Mouse (Mus musculus) forelimb bud, embryonic 11.5 days (tissue): ENCODE measurements around the gene Arhgef17.

Source experiments
- DNase-seq: peaks from one replicate; pipeline ENCODE4 v3.0.0-alpha.2; 2012; ENCODE audit warnings: low read depth, low spot score

Gene Arhgef17

DNA sequence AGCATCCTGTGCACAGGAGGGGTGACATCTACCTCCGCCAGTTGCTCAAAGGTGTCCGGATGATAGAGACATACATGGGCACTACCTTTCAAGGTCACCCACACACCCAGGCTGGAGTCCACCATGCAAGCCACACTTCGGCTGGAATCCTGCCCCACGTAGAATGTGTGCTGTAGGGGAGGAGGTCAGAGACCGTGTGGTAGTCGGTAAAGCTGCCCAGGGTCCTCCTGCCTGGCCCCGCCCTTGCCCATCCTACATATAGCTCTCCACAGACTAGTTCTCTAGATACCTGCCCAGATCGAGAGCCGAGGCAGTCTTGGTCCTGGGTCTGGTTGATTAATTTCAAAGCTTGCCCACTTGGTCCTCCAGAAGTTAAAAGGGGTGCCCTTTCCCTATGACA, 55.1 kb downstream of the Arhgef17 start:
- no peak for DNase-seq

DNA sequence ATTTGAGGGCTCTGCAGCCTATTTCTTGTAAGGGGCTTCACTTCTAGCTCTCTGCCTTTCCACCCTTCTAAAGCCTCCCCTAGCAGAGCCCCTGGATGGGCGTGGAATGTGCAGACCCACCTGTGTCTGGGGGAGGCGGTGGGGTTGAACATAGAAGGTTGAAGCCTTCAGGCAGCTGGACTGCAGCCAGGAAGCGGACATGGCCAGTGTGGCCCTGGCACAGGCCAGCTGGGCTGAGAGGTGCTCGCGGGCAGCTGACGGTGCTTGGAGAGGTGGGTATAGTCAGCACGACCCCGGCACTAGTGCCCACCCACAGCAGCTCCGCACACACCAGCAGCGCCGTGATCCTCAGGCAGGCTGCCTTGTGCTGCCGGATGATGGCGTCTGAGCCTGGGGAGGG, 55.6 kb downstream of the Arhgef17 start:
- DNase-seq = no peak

DNA sequence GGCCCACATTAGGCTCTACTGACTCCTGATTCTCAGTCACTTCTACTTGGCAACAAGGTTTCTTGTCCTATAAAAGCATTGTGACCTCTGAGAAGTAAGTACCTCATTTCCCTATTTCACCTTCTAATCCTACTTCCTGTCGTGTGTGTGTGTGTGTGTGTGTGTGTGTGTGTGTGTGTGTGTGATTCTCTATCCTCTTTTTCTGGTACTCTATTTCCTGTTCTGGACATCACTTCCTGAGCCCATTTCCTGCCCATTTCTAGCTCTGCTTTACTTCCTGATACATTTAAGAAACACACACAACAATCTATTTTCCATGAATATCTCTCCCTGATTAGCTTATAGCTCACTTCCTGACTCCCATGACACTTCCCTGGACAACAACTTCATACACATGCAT, 56.1 kb downstream of the Arhgef17 start:
- DNase-seq = no peak

DNA sequence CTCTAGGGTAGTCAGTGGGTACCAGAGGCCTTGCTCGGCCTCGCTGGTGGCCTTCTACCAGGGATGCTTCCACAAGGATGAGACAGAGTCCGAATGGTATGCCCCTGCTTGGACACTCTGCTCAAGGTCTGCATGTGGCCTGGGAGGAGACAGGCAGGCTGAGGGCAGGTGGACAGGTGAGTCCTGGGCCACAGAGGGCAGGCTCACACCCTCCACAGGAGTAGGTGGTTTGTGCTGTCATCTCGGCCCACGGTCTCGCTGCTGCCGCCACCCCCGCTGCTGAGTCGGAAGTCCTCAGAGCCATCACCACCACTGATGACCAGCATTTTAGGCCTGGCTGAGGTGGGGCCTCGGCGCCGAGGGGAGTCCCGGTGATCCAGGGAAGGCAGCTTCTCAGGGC, 58.7 kb downstream of the Arhgef17 start:
- DNase-seq = no peak

DNA sequence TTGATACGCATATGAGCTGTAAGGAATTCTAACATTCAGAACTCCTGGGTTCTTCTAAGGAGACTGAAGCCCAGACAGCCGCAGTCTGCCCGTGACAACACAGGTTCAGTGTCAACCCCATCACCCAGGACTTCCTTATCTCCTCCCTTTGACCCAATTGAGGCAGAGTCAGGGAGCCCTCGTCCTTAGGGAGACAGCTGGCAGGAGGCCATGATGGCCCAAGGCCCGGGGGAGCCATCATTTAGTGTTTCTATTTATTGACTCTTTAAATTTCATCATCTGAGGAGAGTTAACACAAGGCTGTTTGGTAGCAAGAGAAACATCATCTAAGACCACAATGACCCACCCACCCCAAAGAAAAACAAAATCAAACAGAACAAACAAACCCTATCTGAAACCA, 60.0 kb downstream of the Arhgef17 start:
- no peak for DNase-seq

DNA sequence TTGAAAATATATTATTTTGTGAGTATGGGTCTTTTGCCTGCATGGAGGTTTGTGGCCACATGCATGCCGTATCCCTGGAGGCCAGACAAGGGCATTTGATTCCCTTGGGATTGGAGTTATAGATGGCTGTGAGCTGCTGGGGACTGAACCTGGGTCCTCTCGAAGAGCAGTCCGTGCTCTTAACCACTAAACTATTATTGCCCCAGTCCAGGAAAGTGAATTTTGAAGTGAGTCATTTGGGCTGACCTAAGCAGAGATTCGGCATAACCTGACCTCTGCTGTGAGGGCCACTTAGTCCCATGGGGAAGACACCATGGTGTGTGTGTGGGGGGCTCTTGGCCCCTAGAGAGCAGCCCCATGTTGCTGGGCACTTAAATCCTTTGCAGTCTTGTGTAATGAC, 60.6 kb downstream of the Arhgef17 start:
- DNase-seq = no peak

DNA sequence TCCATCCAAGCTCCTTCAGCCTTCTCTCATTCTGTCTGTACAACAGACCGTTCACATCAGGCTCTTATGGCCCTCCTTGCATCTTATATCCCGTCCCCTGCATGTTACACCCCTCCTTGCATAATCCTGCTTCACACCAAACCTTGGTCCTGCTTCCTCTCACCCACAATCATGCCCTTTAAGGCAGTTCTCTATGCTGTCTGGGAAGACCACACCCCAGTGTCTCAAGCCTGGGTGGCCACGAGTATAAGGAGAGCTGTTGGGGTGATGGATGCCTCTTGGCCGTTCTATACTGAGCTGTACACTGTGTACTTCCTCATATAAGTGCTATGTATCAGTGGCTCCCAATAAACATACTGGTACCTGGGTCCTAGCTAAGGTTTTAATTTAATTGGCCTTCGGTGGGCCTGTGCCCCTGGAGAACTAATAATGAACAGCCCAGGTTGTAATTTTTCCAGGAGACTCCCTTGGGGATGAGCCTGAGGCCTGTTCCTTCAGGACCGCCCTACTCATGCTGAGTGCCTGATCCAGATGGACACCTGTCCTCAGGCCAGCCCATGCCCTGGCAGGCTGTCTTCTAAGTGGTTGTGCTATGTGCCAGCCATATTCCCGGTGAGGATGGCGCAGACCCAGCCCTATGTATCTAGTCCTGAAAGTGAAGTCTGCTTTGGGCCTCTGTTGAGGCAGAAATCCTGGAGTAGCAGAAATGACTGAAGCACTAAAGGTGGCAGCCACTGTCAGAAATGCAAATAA, 61.9 kb downstream of the Arhgef17 start:
- no peak for DNase-seq

DNA sequence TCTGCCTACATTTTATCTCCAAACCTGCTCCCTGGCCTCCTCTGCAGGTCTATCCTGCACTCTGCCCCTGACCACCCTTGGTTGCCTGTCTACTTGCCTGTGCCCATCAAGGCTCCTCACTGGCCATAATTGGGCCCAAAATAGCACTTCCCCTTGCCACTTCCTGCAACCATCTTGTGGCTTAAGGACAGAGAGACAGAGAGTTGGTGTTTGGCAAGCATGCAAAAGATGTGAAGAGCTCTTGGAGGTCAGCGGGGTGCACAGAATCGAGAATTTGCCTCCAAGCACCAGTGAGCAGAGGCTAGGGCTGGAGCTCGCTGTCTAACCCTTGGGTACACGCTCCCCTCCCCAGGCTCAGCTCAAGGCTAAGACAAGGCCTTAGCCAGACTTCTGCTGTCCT, 63.4 kb downstream of the Arhgef17 start:
- no peak for DNase-seq

DNA sequence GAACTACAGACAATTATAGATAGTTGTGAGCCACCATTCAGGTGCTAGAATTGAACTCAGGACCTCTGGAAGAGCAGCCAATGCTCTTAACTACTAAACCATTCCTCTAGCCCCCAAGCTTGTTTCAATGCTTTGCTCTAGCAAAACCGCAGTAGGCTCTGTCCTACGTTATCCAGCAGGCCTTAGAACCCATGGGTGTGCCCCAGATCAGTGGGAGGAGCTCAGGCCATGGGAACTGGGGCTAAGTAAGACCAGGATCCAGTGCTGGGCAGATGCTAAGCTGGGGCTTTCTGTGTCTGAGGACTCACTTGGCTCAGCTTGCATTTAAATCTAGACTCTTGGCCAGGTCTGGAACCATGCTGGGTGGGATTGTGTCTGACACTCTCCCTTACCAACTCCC, 64.3 kb downstream of the Arhgef17 start:
- DNase-seq = no peak

DNA sequence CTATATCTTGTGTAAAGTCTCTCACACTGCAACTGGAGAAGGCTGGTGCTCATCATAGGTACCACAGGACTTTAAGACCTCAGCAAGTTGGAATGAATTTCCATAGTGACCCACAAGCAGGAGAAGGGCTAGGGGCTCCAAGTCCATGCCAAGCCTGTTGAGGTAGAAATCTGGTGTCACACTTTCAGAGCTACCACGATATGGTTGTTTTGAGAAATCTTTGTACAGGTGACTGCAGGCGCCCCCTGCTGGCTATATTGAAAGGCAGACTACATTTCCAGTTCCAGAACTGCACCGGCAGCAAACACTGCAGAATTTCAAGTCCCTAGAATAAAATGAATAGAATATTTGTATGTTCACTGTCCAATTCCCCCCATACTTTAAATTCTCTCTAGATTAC, 65.2 kb downstream of the Arhgef17 start:
- DNase-seq = peak; percentile 71

DNA sequence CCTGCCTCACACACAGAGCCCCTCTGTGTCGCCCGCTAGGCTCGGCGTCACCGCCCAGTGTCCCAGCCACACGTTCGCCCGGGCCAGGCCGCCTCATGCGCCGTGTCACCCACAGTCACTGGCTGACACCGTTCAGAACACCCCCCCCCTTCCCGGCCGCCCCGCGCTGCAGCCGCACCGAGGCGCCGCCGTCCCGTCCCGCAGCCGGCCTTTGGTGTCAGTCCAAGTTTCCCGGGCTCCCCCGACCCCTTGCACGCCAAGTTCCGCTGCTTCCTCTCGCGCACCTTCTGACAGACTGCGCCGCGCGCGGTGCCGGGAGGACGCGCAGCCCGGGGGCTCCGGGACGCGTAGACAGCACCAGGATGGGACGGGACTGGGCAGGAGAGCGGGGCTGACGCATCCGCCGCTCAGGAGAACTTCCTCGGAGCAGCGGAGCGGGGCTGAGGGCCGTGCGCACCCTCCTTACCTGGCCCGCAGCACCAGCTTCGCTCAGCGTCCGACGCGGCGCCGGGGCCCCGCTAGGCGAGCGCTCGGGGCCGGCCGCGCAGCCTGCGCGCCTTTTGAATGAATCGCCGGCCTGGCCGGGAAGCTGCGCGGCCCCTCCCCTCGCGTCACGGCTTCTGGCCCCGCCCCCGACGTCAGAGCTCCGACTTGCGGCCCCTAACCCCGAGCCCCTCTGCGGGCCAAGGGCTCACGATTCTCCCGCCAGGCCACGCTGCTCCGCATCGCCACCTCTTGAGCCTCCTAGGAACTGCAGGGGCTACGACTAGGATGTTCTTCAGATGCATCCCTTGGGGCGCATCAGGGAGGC, 68.9 kb downstream of the Arhgef17 start, which contains the start of gene Relt:
Relt (minus strand) TSS at position 619 of the 811 bp plus-strand sequence.
- peak; percentile 94 for DNase-seq

DNA sequence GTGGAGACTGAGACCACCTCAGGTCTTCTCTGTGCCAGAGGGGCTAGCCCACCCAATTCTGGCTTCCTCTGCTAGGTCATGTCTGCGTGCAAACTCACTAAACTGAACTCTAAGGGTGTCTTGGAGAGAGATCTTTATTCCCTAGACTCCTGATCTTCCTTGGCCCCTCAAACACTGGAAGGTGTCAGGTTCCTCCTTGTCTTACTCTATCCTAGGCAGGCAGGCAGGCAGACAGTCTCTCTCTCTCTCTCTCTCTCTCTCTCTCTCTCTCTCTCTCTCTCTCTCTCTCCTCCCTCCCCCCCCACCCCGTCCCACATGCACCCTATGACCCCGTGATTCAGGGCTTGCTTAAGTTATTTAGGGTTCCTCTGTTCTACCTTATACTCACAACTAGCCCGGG, 69.6 kb downstream of the Arhgef17 start:
- no peak for DNase-seq

DNA sequence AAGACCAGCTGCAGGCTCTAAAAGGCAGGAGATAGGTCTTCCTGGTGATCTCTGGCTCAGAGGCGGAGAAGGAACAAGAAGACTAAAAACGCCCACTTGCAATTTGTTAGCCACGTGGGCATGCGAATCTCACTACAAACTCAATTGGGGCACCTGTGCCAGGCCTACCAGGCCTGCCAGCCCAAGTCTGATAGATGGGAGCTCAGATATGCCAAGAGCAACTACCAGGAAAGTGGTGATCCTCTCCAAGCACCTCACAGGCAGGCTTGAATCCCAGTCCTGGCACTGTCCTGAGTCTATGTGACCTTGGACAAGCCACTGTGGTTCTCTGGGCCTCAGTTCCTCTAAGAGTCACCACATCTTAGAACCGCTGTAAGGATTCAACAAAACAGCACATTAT, 70.7 kb downstream of the Arhgef17 start:
- DNase-seq = no peak

DNA sequence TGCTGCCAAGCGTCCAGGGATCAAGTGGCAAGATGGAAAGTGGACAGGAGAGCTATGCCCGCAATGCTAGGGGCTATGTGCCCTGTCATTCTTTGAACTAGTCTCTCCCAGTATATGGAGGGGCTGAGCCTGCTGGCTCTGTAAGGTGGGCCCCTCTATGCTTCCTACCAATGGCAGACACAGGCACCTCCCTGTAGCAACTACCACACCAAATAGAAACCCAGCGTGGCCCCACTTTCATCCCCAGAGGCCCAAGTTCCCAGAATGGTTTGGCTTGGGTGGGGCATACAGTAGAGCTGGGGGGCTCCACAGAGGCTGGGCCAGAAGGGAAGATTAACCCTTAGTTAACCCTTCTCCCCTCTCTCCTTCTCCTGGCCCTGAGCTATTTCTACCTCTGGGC, 71.5 kb downstream of the Arhgef17 start:
- no peak for DNase-seq

DNA sequence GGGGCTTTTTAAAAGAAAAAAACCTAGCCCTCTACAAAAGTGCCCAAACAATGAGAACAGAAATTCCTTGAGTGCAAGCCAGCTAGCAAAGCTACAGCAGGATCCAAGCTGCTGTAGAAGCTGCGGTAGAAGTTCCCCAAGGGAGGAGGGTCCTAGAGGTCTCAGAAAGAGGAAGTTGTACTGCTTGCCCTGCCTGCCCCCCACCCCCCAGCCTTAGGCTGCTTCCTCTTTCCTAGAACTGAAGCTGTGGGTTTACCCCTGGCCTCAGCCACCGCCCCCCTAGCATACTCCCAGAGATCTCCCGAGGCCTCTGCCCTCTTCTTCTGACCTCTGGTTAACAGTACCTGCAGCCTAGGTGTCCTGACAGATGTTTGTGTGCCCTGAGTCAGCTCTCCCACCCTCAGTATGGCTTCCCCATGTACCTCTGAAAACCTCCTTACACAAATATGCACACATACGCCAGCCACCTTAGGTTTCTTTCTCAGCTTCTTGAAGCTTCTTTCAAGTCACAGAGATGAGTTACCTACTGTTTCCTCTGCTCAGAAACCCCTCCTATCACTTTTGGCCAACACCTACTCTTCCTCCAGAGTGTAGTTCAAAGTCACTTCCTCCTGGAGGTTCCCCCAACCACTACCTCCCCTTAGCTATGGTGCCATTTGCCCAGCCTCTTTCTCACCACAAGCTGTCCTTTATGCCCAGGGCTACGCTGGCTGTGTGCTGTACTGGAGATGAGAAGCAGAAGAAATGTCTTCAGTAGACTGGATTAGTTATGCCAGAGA, 75.9 kb downstream of the Arhgef17 start:
- DNase-seq = no peak

DNA sequence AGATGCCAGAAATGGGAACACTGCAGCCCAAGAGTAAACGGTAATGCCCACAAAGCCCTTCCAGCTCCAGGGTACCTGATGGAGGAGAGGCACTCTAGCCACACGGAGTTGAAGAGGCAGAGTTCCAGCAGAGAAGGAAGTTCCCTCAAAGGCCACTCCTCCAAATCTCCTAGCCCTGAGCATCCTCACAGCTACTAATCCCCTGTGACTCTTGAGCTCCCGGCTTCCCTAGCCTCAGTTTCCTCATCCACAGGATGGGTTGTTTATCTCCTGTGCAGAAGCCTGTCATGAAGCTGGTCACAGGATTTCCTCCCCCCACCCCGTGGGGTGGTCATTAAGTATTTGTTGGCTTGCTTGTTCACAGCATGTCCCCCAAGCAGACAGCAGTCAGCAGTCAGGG, 76.6 kb downstream of the Arhgef17 start:
- no peak for DNase-seq

DNA sequence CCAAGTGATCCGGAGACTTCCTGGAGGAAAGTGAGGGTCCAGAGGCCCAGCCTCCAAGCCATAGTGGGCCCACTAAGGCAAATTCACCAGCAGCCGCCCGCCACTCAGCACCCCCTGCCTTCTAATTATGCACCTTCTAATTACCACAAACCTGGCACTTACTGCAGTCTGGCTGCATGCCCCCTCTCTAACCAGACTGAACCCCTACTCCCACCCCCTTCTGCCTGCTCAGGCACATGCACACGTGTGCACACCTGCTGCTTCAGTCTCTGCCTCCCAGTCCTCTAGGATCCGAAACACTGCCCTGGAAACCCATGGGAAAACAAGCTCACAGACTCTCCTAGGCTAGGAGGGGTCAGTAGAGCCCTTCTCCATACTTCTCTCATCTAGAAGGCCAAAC, 77.0 kb downstream of the Arhgef17 start:
- no peak for DNase-seq

DNA sequence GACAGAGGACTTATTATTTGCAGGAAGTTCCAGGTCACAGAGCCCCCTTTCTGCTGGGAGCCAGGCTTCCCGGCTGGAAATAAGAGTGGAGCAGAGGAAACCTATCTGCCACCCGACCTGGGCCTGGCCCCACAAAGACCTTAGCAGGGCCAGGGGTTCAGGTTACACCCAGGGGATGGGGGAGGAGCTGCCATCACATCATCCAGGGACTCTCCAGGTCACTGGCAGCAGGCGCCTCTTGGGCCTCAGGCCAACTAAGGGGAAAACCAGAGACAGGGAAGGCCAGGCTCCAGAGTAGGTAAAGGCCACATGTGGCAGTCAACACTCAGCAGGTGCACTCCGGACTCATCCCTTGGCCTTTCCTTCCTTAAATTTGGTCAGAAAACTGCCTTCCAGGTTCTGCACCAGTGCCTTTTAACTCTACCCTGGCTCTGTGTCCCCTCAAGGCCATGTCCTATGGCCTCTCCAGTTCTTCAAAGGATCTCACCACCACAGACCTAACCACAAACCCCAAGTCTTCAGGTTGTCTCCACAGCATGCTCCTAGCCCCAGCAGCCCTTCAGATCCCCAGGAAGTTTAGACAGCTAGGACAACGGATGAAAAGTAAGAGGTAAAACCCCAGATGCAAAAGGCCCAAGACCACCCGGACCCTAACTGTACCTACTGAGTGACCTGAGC, 77.6 kb downstream of the Arhgef17 start:
- peak; percentile 28 for DNase-seq

DNA sequence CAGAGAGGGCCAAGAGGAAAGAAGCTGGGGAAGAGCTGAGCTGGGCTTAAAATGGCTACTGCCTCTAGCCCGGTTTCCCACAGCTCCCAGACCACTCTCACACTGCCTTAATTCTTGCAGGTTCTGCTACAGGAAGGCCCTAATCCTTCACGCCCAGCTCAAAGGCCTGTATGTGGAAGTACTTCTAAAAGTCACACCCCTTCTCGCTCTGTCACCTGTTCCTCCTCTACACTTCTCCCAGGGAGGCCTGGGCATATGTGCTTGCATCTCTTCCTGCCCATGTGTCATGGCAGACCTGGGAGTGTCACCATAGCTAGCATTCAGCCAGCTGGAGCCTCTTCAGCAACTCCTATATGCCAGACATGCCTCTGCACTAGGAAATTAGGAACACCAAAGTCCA, 78.5 kb downstream of the Arhgef17 start:
- DNase-seq = no peak

DNA sequence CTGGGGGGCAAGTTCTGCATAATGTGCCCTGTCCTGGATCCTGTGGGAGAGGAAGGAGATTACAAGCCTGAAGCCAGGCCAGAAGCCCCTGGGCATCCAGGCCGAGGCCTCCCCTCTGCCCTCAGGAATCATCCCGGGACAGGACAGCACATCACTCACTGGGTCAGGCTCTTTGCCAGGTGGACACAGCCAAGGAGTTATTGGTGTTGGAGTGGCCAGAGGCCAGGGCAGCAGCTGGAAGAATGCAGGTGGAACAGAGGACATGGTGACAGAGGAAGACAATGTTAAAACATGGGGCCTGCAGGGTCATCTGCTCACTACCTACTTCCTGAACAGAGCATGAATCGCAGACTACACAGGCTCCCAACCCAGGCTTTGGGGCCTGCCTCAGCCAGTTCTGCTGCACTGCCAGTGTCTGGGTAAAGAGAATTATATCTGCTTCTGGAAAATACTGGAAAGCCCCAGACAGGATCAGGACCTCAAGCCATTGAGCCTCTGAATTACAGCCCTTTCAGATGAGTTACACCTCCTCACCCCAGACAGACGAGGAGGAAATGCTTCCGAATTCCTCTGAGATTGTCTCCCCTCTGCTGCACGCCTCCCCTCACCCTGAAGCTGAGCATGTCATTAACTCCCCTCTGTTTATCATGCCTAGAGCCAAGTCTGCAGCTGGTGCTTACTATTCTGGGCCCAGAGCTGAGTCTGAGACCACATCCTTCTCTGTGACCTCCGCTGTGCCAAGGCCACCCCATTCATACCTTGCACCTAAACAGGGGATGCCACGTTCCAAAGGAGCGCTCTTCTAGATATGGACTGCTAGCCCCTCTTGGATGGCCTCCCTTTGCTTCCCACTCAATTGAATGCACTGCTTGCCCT, 80.2 kb downstream of the Arhgef17 start:
- no peak for DNase-seq

DNA sequence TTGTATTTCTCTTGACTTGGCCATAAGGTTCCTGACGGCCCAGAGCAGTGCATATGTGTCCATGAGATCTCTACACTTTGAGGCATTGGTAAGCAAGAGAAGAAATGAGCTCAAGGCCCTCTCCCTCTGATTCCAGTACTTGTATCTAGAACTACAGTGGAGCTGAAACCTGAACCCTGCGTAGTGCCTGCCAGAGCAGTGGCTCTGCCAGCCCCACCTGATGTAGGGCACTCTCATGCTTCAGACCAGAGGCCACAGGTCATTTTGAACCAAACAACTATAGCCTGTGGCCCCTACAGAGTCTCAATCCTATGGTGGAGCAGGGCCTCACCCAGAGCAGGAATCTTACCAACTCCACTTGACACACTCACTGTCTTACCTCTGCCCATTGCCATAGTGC, 82.4 kb downstream of the Arhgef17 start:
- DNase-seq = no peak
